Mouse (Mus musculus): ENCODE data around the gene Pcdh17.

DNA sequence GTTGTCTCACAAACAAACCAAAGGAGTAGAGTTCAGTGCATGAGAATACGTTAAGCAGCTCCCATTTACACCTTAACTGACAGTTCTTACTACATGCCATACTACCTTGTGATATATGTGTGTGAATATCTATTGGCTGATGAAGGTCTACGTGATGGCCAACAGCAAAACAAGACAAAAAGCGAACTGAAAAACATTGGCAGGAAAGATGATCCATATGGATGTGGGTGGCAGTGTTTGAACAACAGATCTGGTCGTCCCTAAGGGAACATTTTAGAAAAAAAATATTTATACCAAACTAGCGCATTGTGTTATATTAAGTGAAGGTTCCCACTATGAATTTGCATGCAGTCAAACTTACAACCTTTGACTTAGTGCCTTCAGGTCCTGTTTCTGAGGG is 108.2 kb downstream of the Pcdh17 start:
- no peak for TF ChIP-seq CTCF (IDR thresholded peaks at IDR 0.05; ENCODE audit: low read depth)
- TF ChIP-seq EP300 (IDR thresholded peaks at IDR 0.05; ENCODE audit: low read depth) = no peak

Measured in heart, postnatal 0 days (tissue).